Mouse (Mus musculus) adrenal gland, postnatal 0 days (tissue): ENCODE results near the gene Nsg2. TPM values are rescaled to one million over a fixed set of nuclear protein-coding genes. Genes with fewer than 3 reads are reported as not detected.

Source experiments
- polyA plus RNA-seq: library from polyadenylated mRNA; unstranded; fragments of >200 nt; fragmentation: Nextera tagmentation; extraction: Ambion mirVana; gene quantifications from 2 replicates; pipeline ENCODE4 v1.2.1, GENCODE M21; 2015

The Nsg2 gene
- 31.5 and 58.5 TPM in 2 replicates for polyA plus RNA-seq

DNA sequence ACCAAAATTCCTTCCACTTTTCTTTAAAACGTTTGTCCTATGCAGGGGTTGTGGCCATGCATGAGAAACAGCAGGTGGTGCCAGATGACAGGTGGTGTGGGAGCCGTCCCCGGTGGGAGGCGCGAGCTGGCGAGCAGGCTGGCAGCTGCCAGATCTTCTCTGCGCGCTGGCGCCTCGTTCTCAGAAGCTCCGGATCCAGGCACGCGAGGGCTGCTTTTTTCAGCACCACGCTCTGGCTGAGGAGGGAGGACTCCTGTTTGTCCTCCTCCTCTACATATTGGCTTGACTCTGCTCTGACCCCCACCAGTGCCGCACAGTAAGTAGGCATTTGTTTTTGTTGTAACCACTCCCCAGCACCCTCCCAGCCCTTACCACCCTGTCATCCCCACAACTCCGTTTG, at the start of gene Nsg2:
Gene Nsg2 (plus strand): TSS at position 183 of the 400 bp plus-strand sequence.

GRCm38 (mm10) chr11:31965256-31966134, 34.8 kb upstream of the Nsg2 start, which contains the start of gene 4930524B15Rik:
Gene 4930524B15Rik, plus strand, starts transcription at chr11:31965592.

Other genes with a start within 250 kb of the Nsg2 start
- gene Cpeb4, start 128.3 kb upstream of the Nsg2 start, polyA plus RNA-seq = 4.4 and 5.7 TPM in 2 replicates
- not detected in 2 replicates for gene 4930524B15Rik, start 34.9 kb upstream of the Nsg2 start, polyA plus RNA-seq
- 0.25 and 0.32 TPM in 2 replicates for gene Il9r, start 199.8 kb downstream of the Nsg2 start, polyA plus RNA-seq
- gene Snrnp25, start 205.0 kb downstream of the Nsg2 start, polyA plus RNA-seq = 54.3 and 85.1 TPM in 2 replicates
- gene Rhbdf1, start 221.8 kb downstream of the Nsg2 start, polyA plus RNA-seq = 38.0 and 45.8 TPM in 2 replicates
- 31.8 and 38.2 TPM in 2 replicates for gene Mpg, start 226.0 kb downstream of the Nsg2 start, polyA plus RNA-seq